Mouse (Mus musculus) B cell, adult 67 days (primary cell): ENCODE results near the gene Gm49450. TPM values are rescaled to one million over a fixed set of nuclear protein-coding genes. Genes with fewer than 3 reads are reported as not detected.

Experiments used
- total RNA-seq, 2 experiments: library from RNA; stranded (reverse); gene quantifications; 4 replicates each; pipeline ENCODE4 v1.2.4; 2023

Gene Gm49450
- total RNA-seq: not detected

DNA sequence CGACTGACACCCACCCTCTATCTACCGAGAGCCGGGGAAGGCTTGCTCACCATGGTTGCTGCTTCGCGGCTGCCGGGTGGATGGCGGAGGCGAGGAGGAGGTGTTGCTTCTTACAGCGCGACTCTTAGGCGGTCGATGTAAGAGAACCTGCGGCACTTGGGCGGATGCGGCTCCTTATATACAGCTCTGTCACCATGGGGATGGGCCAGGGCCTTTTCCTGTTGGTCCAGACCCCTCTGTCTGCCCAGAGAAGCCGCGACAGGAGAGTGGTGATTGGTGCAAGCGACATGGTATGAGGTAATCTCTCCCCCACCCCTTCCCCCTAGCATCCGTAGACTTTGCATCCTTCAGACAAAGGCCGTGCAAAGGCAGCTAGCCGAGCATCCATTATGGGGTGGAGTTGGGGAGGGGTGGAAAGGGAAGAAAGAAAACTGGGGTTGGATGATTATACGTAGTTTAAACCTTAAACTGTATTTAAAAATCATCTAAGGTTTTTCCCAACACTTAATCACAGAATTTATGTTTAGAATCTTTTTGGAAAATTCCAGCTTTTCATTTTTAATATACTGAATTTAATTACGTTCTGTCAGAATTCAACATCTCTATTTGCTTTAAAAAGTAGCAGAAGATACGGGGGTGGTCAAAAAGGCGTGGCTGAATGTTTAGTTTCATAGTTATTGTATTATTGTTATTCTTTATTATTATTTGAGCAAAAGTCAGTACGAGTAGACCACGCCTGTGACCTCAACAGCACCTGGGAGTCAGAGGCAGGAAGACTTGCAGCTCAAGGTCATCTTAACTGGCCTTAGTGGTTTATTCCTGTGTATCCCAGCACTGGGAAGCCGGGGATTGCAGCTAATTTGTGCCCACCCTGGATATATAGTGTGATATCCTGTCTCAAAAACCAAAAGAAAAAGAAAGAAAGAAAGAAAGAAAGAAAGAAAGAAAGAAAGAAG is at the start of gene Gm49450, which contains the start of gene Tuba1a:
Gm49450 (minus strand) TSS at position 151 of the 956 bp plus-strand sequence.
Tuba1a (minus strand) TSS at position 303 of the 956 bp plus-strand sequence.

DNA sequence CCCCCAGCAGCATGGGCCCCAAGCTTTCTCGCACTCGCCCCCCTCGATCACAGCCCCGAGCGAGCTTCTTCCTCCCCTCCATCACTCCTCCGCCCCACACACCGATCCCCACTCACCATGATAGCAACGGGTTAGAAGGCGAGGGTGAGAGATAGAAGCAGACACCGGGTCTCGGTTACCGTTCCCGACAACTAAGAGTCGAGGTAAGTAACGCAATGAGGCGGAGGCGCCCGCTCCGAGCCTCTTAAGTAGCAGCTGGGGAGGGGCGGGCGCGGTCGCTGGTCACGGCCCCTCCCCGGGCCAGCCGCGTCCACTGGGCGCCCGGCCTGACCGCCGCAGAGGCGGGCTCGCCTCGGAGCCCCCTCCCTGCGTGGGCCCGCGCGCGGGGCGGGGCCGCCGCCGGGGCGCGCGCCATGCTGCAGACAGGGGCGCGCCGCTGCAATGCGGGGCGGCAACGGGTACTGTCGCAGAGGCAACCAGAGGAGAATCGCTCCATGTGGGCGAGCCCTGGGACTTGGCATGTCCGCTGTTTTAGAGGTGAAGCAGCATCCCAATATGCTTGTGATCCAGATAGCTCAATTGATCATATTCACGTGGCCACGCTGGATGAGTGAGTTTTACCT is 19.0 kb downstream of the Gm49450 start, which contains the start of gene Tuba1b:
Tuba1b (minus strand) TSS at position 349 of the 623 bp plus-strand sequence.

DNA sequence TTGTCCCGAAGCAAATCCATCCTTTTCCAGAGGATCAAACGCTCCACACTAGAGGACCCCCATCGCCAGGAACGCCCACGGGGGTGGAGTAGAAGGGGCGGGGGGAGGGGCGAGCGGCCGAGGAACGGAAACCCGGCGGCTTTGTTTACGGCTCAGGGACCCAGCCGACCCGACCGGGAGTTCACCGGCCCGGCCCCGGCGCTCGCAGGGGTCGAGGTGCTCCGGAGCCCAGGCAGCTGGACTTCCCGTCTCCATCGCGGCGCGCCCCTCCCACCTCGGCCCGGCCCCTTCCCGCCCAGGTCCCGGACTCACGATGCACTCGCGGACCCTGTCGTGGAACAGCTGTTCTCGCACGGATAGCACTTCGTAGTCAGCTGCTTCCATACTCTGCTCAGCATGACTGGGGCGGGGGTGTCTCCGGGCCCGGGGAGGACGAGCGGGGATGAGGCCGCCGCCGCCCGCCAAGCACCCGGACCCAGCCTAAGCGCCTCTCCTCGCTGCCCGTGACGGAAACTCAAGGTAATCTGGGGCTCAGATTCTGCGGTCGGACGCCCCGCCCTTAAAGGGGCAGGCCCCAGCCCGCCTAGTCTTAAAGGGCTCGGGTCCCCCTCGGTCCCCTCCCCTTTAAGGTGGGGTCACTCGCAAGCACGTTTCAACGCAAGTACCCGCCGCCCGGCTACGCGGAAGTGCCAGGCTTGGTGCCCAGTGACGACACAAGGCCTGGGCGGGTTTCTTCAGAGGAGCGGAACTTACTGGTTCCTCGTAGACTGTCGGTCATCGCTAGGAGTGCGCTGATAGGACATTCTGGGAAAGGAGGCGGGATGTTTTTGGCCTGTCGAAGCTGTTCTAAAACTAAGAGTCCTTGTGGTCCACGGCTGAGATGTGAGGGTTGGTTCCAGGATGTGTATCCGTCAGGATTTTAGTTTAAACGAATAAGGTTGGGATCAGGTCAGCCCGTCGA is 35.5 kb downstream of the Gm49450 start, which contains the start of gene Lmbr1l:
Lmbr1l (minus strand) TSS at position 694 of the 961 bp plus-strand sequence.

DNA sequence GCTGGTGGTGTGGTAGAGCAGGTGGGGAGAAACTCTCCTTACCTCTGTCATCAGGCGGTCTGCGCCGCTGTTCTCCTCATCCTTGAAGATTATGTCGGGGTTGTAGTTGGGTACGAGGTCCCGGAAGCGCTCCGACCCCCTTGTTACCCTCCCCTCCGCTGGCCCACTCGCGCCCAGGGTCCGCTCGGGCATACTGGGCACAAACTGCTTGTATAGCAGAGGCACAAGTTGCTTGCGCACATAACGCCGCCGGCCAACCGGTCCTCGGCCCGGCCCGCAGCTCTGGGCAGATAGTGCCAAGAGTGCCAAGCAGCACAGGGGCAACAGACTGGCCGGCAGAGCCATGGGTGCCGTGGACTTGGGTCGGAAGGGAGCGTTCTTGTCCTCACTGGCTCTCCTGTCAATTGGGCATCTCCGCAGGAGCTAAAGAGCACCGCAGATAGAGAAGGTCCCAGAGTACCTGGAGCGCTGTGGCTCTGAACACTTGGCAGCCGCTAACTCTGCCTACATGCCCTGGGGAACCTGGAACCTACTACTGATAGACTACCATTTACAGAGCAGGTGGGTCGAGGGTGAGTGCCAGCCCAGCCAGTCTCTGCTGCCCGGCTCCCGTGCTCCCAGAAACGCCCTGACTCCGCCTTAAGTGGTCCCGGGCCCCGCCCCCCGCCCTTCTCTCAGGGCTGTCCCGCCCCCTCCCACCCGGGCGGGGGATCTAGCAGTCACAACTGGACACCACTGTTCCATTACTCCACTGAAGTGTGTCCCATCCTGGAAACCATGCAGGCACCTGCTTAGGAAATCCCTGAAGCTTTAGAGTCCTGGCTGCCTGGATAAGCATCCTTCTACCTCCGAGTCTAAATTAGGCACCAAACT is 55.2 kb downstream of the Gm49450 start, which contains the start of gene Dhh:
Dhh (minus strand) TSS at position 613 of the 873 bp plus-strand sequence.

DNA sequence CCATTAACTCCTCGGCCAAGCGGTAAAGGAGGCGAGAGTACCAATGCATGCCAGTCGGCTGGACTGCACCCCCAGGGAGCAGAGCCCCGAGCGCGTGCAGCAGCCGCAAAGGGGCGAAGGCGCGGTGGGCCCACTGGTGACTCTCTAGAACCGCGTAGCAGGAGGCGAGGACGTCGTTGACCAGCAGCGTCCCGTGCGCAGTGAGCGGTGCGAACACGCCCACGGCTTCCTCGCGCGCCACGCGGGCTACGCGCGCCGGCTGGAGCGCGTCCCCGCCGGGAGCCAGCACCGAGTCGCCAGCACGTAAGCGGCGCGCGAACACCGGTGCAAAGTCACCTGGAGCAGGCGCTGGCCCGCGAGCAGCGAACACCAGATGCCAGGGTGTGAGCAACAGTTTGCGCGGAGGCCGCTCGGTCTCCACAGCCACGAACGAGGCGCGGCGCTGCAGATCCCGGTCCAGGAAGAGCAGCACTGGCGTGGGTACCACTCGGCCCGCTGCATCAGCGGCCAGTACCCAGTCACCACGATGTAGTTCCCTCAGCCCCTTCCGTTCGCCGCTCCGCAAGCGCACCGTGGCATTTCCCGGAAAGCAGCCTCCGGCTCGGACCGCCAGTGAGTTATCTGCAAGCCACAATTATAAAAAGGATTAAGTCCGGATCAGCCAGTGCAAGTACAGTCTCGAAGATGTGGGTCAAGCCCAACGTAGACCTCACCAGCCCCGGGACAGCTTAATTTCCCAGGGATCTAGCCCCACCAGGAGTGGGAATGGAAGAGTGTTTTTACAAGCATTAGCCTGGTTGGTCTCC is 59.2 kb downstream of the Gm49450 start, which contains the start of gene Rhebl1:
Rhebl1 (minus strand) TSS at position 601 of the 806 bp plus-strand sequence.

Other genes starting within 250 kb of the Gm49450 start
- not detected for gene Ccdc65, start 245.3 kb downstream of the Gm49450 start, total RNA-seq
- 10 to 100 TPM; 24.6 to 26.6 TPM for gene Fkbp11, start 225.4 kb downstream of the Gm49450 start, total RNA-seq
- gene Arf3, start 190.3 kb downstream of the Gm49450 start, total RNA-seq: 10 to 100 TPM; 89.5 to 91.6 TPM
- gene Wnt10b, start 175.4 kb downstream of the Gm49450 start, total RNA-seq: under 1 TPM; 0.83 to 0.87 TPM
- gene Wnt1, start 163.7 kb downstream of the Gm49450 start, total RNA-seq: not detected
- gene Ddn, start 144.1 kb downstream of the Gm49450 start, total RNA-seq: under 1 TPM; 0.23 to 0.30 TPM
- gene Prkag1, start 122.0 kb downstream of the Gm49450 start, total RNA-seq: 10 to 100 TPM; 76.9 to 79.0 TPM
- 100 to 1,000 TPM; 192 to 206 TPM for gene Kmt2d, start 82.3 kb downstream of the Gm49450 start, total RNA-seq
- gene Rhebl1, start 59.0 kb downstream of the Gm49450 start, total RNA-seq: 10 to 100 TPM; 19.5 to 22.6 TPM
- under 1 TPM in 1 of 2 experiments, not detected in 1; 0.65 TPM for gene Dhh, start 55.0 kb downstream of the Gm49450 start, total RNA-seq
- 100 to 1,000 TPM; 266 to 275 TPM for gene Lmbr1l, start 35.3 kb downstream of the Gm49450 start, total RNA-seq
- gene Tuba1b, start 19.0 kb downstream of the Gm49450 start, total RNA-seq: 100 to 1,000 TPM; 145 to 154 TPM
- gene Tuba1a, start 152 bp upstream of the Gm49450 start, total RNA-seq: 100 to 1,000 TPM in 1 of 2 experiments, 10 to 100 TPM in 1; 83.7 to 117 TPM
- 10 to 100 TPM; 53.7 to 71.4 TPM for gene Tuba1c, start 76.3 kb upstream of the Gm49450 start, total RNA-seq
- gene Prph, start 101.6 kb upstream of the Gm49450 start, total RNA-seq: not detected
- under 1 TPM; 0.23 to 0.42 TPM for gene Troap, start 121.0 kb upstream of the Gm49450 start, total RNA-seq
- gene C1ql4, start 134.3 kb upstream of the Gm49450 start, total RNA-seq: not detected
- gene Dnajc22, start 139.6 kb upstream of the Gm49450 start, total RNA-seq: not detected
- gene Spats2, start 172.4 kb upstream of the Gm49450 start, total RNA-seq: not detected